Mouse (Mus musculus): ENCODE data around the gene Mpdz. TPM values are rescaled to one million over a fixed set of nuclear protein-coding genes. Genes with fewer than 3 reads are reported as not detected.

Mpdz gene
- polyA plus RNA-seq (2015; fragmentation: Nextera tagmentation; extraction: Ambion mirVana), result 7.4 and 10.8 TPM in 2 replicates

DNA sequence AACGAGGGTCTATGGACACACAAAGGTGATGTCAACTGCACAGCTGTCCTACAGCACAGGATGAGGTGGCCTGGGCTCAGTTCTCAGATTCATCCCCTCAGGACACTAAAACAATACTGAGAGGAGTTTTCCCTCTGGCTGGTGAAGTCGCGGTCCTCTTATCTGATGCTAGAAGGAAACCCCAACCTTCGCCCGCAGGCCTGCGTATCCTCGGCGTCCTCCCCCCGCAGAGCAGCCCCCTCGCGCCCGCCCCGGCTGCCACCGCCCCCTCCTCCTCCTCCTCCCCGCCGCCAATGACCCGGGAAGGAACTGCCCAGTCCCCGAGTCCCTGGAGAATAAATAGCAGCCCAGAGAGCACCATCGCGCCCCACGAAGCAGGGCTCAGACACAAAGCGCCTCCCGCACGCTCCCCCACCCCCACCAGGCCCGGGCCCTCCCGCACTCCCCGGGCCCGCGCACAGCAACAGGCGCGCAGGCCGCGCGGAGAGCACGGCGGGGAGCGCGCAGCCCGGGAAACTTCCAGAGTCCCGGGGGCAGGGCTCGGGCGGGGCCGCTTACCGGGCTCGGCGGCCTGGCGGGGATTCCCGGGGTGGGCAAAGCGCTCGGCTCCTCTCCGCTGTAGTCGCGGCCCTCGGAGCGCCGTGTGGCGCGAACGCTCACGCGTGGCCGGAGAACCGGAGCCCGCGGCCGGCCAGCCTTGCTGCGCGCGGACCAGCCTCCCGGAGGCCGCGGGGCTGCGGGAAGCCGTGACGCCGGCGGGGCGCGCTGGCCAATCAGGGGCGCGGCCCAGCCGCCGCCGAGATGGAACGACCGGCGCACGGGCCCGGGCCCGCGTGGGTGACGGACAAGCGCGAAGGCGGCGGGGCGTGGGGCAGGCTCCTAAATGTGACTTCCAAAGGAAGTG, at the start of gene Mpdz:
Mpdz (minus strand) TSS at position 738 of the 904 bp plus-strand sequence.
- WGBS, result 3% methylated on average over 80 of the region's 97 CpGs

DNA sequence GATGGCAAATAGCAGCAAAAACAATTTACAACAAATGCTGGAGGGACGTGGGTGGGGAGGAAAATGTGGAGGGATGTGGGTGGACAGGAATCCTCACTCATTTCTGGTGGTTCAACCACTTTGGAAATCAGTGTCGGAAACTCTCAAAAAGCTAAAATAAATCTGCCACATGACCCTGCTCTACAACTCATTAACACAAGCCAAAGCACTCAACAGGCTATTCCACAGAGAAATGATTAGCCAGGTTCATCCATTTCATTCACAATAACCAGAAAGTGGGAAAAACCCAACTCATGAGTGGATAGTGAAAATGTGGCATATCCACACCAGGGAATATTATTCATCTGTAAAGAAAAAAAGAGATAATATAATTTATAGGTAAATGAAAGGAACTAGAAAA, 47.9 kb upstream of the Mpdz start:
- no peak for TF ChIP-seq CTCF (IDR thresholded peaks at IDR 0.05)
- TF ChIP-seq EP300 (IDR thresholded peaks at IDR 0.05), result no peak
- Histone ChIP-seq H3K4me2 (replicated peaks; ENCODE audit: low read depth, low read length) (no peak overlapping the region), H3K4me1 (ENCODE audit: insufficient read depth, low read depth, low read length) (no peaks in the 10 kb centered on the region), H3K9me3 (ENCODE audit: low read length) (no peaks in the 10 kb centered on the region), H3K4me3 (ENCODE audit: low read depth, low read length) (no peak overlapping the region), H3K36me3 (ENCODE audit: insufficient read depth, low read length) (no peaks in the 10 kb centered on the region), H3K27me3 (replicated peaks; ENCODE audit: insufficient read depth, low read length) (no peaks in the 10 kb centered on the region), H3K27ac (ENCODE audit: low read length) (no peak overlapping the region), H3K9ac (replicated peaks; ENCODE audit: low read depth) (no peak overlapping the region)
- WGBS, result 72% methylated on average over 2 of the region's 2 CpGs
- ATAC-seq (no peak), DNase-seq (ENCODE audit: low spot score) (no peak)

More for the DNA sequence above, at the start of gene Mpdz:
- ATAC-seq (peak; percentile 96), DNase-seq (ENCODE audit: low spot score) (peak; percentile 65)
- no peaks in the 10 kb centered on the region for H3K27me3 ChIP-seq (replicated peaks; ENCODE audit: insufficient read depth, low read length)
- H3K9ac ChIP-seq (replicated peaks; ENCODE audit: low read depth), result peak within 1 kb of the TSS; percentile 78
- no peaks in the 10 kb centered on the region for H3K36me3 ChIP-seq (ENCODE audit: insufficient read depth, low read length)
- peak within 1 kb of the TSS; percentile 82 for H3K27ac ChIP-seq (ENCODE audit: low read length)
- H3K4me3 ChIP-seq (ENCODE audit: low read depth, low read length), result peak within 1 kb of the TSS; percentile 83
- H3K4me1 ChIP-seq (ENCODE audit: insufficient read depth, low read depth, low read length), result no peaks in the 10 kb centered on the region
- H3K4me2 ChIP-seq (replicated peaks; ENCODE audit: low read depth, low read length), result peak within 1 kb of the TSS; percentile 87
- TF ChIP-seq CTCF (IDR thresholded peaks at IDR 0.05) (no peak), EP300 (IDR thresholded peaks at IDR 0.05) (no peak)
- no peaks in the 10 kb centered on the region for H3K9me3 ChIP-seq (ENCODE audit: low read length)

- no peak overlapping the region for H3K4me3 ChIP-seq (ENCODE audit: low read depth, low read length)
- H3K9ac ChIP-seq (replicated peaks; ENCODE audit: low read depth), result no peak overlapping the region
- H3K27ac ChIP-seq (ENCODE audit: low read length), result no peak overlapping the region
- H3K4me1 ChIP-seq (ENCODE audit: insufficient read depth, low read depth, low read length), result no peaks in the 10 kb centered on the region
- H3K36me3 ChIP-seq (ENCODE audit: insufficient read depth, low read length), result no peaks in the 10 kb centered on the region
- no peak overlapping the region for H3K4me2 ChIP-seq (replicated peaks; ENCODE audit: low read depth, low read length)
- no peak for TF ChIP-seq EP300 (IDR thresholded peaks at IDR 0.05)
- no peak for TF ChIP-seq CTCF (IDR thresholded peaks at IDR 0.05)
- no peak for DNase-seq (ENCODE audit: low spot score)
- H3K27me3 ChIP-seq (replicated peaks; ENCODE audit: insufficient read depth, low read length), result no peaks in the 10 kb centered on the region
- no peak for ATAC-seq
- WGBS, result 62% methylated on average over 7 of the region's 7 CpGs
- no peaks in the 10 kb centered on the region for H3K9me3 ChIP-seq (ENCODE audit: low read length)
Measured at GRCm38 (mm10) chr4:81484603-81485002, 42.0 kb upstream of the Mpdz start.

DNA sequence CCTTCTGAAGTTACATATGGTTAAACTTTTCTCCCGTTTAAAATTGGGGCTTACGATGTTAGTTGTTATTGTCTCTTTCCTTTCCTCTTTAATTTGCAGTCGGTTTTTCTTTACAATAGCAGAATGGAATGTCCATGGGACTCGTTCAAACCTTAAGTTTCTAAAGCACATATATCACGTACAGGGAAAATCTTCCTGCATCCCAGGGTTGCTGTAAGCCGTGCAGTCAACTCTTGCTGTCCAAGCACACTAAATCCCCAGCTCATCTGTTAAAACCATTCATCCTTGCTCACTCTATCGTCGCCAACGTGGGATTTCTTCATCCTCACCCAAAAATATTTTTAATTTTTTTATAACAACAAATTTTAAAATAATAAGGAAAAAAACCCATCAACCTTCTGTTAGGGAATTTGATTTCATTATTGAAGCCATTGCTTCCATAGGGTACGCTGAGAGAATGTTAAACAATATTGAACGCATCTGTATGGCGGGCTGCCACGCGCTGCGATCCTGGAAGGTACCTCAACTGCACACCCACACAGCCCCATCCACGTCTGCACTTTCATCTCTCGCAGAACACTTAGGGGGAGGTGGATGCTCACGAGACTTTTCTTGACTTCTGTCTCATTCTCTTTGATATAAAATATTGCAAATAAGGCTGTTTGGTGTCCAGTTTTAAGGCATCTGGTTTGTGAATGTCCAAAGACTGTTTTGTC, 41.4 kb upstream of the Mpdz start:
- no peaks in the 10 kb centered on the region for H3K4me1 ChIP-seq (ENCODE audit: insufficient read depth, low read depth, low read length)
- H3K4me2 ChIP-seq (replicated peaks; ENCODE audit: low read depth, low read length), result no peak overlapping the region
- TF ChIP-seq CTCF (IDR thresholded peaks at IDR 0.05) (no peak), EP300 (IDR thresholded peaks at IDR 0.05) (no peak)
- no peak for ATAC-seq
- H3K9me3 ChIP-seq (ENCODE audit: low read length), result no peaks in the 10 kb centered on the region
- H3K4me3 ChIP-seq (ENCODE audit: low read depth, low read length), result no peak overlapping the region
- no peaks in the 10 kb centered on the region for H3K27me3 ChIP-seq (replicated peaks; ENCODE audit: insufficient read depth, low read length)
- peak; percentile 8 for DNase-seq (ENCODE audit: low spot score)
- 46% methylated on average over 18 of the region's 18 CpGs for WGBS
- no peak overlapping the region for H3K9ac ChIP-seq (replicated peaks; ENCODE audit: low read depth)
- no peak overlapping the region for H3K27ac ChIP-seq (ENCODE audit: low read length)
- no peaks in the 10 kb centered on the region for H3K36me3 ChIP-seq (ENCODE audit: insufficient read depth, low read length)

- H3K27me3 ChIP-seq (replicated peaks; ENCODE audit: insufficient read depth, low read length), result no peaks in the 10 kb centered on the region
- ATAC-seq, result no peak
- no peaks in the 10 kb centered on the region for H3K9me3 ChIP-seq (ENCODE audit: low read length)
- no peaks in the 10 kb centered on the region for H3K4me1 ChIP-seq (ENCODE audit: insufficient read depth, low read depth, low read length)
- H3K4me3 ChIP-seq (ENCODE audit: low read depth, low read length), result no peak overlapping the region
- H3K27ac ChIP-seq (ENCODE audit: low read length), result no peak overlapping the region
- peak; percentile 9 for DNase-seq (ENCODE audit: low spot score)
- TF ChIP-seq CTCF (IDR thresholded peaks at IDR 0.05) (no peak), EP300 (IDR thresholded peaks at IDR 0.05) (no peak)
- no peaks in the 10 kb centered on the region for H3K36me3 ChIP-seq (ENCODE audit: insufficient read depth, low read length)
- WGBS, result 6% methylated on average over 6 of the region's 6 CpGs
- no peak overlapping the region for H3K9ac ChIP-seq (replicated peaks; ENCODE audit: low read depth)
- H3K4me2 ChIP-seq (replicated peaks; ENCODE audit: low read depth, low read length), result peak overlapping the region; percentile 36; the same call in 1 of the 2 replicates
Measured at GRCm38 (mm10) chr4:81483159-81483558, 40.5 kb upstream of the Mpdz start.

DNA sequence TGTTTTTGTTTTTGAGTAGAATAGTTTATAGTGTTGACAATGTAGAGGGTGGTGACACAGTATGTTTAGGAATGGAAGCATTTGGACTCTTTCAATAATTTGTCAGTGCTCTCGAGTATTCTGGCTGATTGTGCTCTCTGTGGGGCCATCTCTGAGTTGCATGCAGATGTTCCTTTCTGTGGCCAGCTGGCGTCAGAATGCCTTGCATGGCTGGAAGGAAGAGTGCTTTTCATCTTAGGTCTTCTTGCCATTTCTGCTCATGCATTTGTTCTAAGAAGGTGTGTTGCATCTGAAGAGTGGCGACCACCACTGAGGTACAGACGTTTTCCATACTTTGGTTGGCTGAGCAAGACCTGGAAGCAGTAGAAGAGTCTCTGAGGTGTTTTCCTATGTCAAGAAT, 24.2 kb upstream of the Mpdz start:
- DNase-seq (ENCODE audit: low spot score), result no peak
- Histone ChIP-seq H3K4me3 (ENCODE audit: low read depth, low read length) (no peak overlapping the region), H3K27me3 (replicated peaks; ENCODE audit: insufficient read depth, low read length) (no peaks in the 10 kb centered on the region), H3K27ac (ENCODE audit: low read length) (no peak overlapping the region), H3K9me3 (ENCODE audit: low read length) (no peaks in the 10 kb centered on the region), H3K36me3 (ENCODE audit: insufficient read depth, low read length) (no peaks in the 10 kb centered on the region), H3K4me2 (replicated peaks; ENCODE audit: low read depth, low read length) (no peak overlapping the region), H3K4me1 (ENCODE audit: insufficient read depth, low read depth, low read length) (no peaks in the 10 kb centered on the region), H3K9ac (replicated peaks; ENCODE audit: low read depth) (no peak overlapping the region)
- TF ChIP-seq CTCF (IDR thresholded peaks at IDR 0.05), result no peak
- 78% methylated on average over 4 of the region's 4 CpGs for WGBS
- no peak for ATAC-seq
